Mouse (Mus musculus) megakaryocyte, embryonic 14.5 days (primary cell): ENCODE results near the gene Gtpbp2.

ENCODE experiments used
- FLI1 ChIP-seq: IDR thresholded peaks from 2 replicates; pipeline ENCODE4 v1.6.1; 2012; ENCODE audit warnings: low read length, inconsistent platforms, mixed read lengths
- GATA1 ChIP-seq: IDR thresholded peaks from 3 replicates; pipeline ENCODE4 v1.6.1; 2012; ENCODE audit warnings: mixed read lengths, low read length, inconsistent platforms, borderline replicate concordance

DNA sequence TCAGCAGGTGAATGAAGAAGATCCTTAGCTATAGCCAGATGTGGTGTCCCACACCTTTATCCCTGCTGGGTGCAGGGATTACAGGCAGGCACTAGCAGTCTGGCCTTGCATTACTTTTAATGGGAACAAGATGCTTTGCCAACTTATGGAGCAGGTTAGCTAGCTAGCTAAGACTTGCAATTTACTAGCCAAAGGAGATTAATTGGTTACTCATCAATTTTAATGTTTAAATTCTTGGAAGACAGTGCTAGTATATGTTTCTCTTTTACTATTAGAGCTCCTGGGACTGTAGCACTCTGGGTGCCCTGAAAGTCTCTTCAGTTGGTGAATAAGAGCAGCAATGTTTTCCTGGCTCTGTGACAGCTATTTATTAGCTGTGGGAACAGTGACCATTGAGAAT lies 45.8 kb downstream of the Gtpbp2 start:
- TF ChIP-seq GATA1 (no peak), FLI1 (no peak)
